22 mouse cellular contexts compared by ENCODE assay signal in genomic region chr6:116863130-116863529, GRCm38 (mm10).
DNase-seq lines count a peak whose midpoint lies in the region; ATAC-seq and TF ChIP-seq lines count a peak whose summit lies in the region.
"Had no signal": no experiment of that assay in that cellular context is flagged by ENCODE, and none has a peak within 500 bp of the region (broad histone marks: within the 10 kb centered on the region; RNA-seq: fewer than 3 reads in every experiment).

No protein-coding gene starts in this region.

- no peak for ATAC-seq in embryonic facial prominence, embryonic 11.5 days (replicated peaks; ENCODE audit: insufficient number of reproducible peaks, low FRiP score, low TSS enrichment, low read depth)
- ATAC-seq in midbrain, embryonic 14.5 days (ENCODE audit: low FRiP score, low TSS enrichment): no peak
- no peak for ATAC-seq in midbrain, embryonic 15.5 days (replicated peaks)
- ATAC-seq in stomach, postnatal 0 days (ENCODE audit: low FRiP score, low TSS enrichment): no peak
- ATAC-seq: activated CD4-positive, CD25-positive, alpha-beta regulatory T cell, adult 4 months had no signal

- H3K36me3 ChIP-seq in embryonic facial prominence, embryonic 11.5 days (replicated peaks; ENCODE audit: control insufficient read depth, insufficient read depth, low read depth, low read length): no peaks in the 10 kb centered on the region
- H3K36me3 ChIP-seq in embryonic facial prominence, embryonic 10.5 days (replicated peaks): no peaks in the 10 kb centered on the region
- no peaks in the 10 kb centered on the region for H3K36me3 ChIP-seq in kidney, adult 2 months (ENCODE audit: control insufficient read depth, insufficient read depth, low read length)
- H3K36me3 ChIP-seq in midbrain, embryonic 14.5 days (ENCODE audit: control insufficient read depth, insufficient read depth, low read length): no peaks in the 10 kb centered on the region
- no peaks in the 10 kb centered on the region for H3K36me3 ChIP-seq in midbrain, embryonic 15.5 days (replicated peaks)
- no peaks in the 10 kb centered on the region for H3K36me3 ChIP-seq in stomach, postnatal 0 days (ENCODE audit: control insufficient read depth, insufficient read depth, low read length)
- H3K36me3 ChIP-seq: heart, embryonic 10.5 days; hindbrain, embryonic 15.5 days; limb, embryonic 12.5 days; liver, embryonic 13.5 days; neural tube, embryonic 15.5 days had no signal

- H3K4me1 ChIP-seq in embryonic facial prominence, embryonic 11.5 days (ENCODE audit: control insufficient read depth, insufficient read depth, low read length): no peaks in the 10 kb centered on the region
- no peaks in the 10 kb centered on the region for H3K4me1 ChIP-seq in embryonic facial prominence, embryonic 10.5 days
- no peaks in the 10 kb centered on the region for H3K4me1 ChIP-seq in kidney, adult 2 months (ENCODE audit: control insufficient read depth, insufficient read depth, low read length)
- no peaks in the 10 kb centered on the region for H3K4me1 ChIP-seq in midbrain, embryonic 14.5 days (ENCODE audit: control insufficient read depth, insufficient read depth, low read length)
- no peaks in the 10 kb centered on the region for H3K4me1 ChIP-seq in midbrain, embryonic 15.5 days
- H3K4me1 ChIP-seq in stomach, postnatal 0 days (replicated peaks; ENCODE audit: control insufficient read depth, insufficient read depth): no peaks in the 10 kb centered on the region
- H3K4me1 ChIP-seq: heart, embryonic 10.5 days; hindbrain, embryonic 15.5 days; limb, embryonic 12.5 days; liver, embryonic 13.5 days; megakaryocyte, embryonic 14.5 days; neural tube, embryonic 15.5 days had no signal

- 0 out of 2 replicates have a peak, but pooled peaks have one; percentile 2 for TF ChIP-seq CTCF in kidney, adult 2 months (conservative IDR thresholded peaks at IDR 0.05; ENCODE audit: insufficient read depth, insufficient read length, low read depth, low read length)
- TF ChIP-seq CTCF in stomach, postnatal 0 days (IDR thresholded peaks at IDR 0.05; ENCODE audit: low read depth): peak; percentile 45

- no peak overlapping the region for H3K4me3 ChIP-seq in embryonic facial prominence, embryonic 11.5 days (ENCODE audit: low read depth, low read length)
- no peak overlapping the region for H3K4me3 ChIP-seq in embryonic facial prominence, embryonic 10.5 days
- no peak overlapping the region for H3K4me3 ChIP-seq in kidney, adult 2 months (ENCODE audit: insufficient read depth, low read depth, low read length)
- H3K4me3 ChIP-seq in midbrain, embryonic 14.5 days (replicated peaks; ENCODE audit: low read depth, low read length): no peak overlapping the region
- H3K4me3 ChIP-seq in midbrain, embryonic 15.5 days: no peak overlapping the region
- H3K4me3 ChIP-seq in stomach, postnatal 0 days (ENCODE audit: low read depth, low read length): no peak overlapping the region
- H3K4me3 ChIP-seq: heart, embryonic 10.5 days; hindbrain, embryonic 15.5 days; limb, embryonic 12.5 days; liver, embryonic 13.5 days; megakaryocyte, embryonic 14.5 days; myocyte; neural tube, embryonic 15.5 days had no signal

- DNase-seq in embryonic facial prominence, embryonic 11.5 days (ENCODE audit: low spot score): peak; percentile 9
- no peak for DNase-seq in embryonic facial prominence, embryonic 10.5 days (ENCODE audit: low spot score)
- DNase-seq in kidney, adult 2 months: no peak
- no peak for DNase-seq in kidney, postnatal 36 days
- peak; percentile 14 for DNase-seq in midbrain, embryonic 14.5 days
- no peak for DNase-seq in stomach, postnatal 0 days (ENCODE audit: low spot score)
- DNase-seq: adrenal gland, postnatal 14 days; B cell, adult 2 months; cerebellum, adult 2 months; gastrocnemius, postnatal 36 days; heart, postnatal 14 days; kidney, adult 8-10 months; liver, embryonic 13.5 days; thymus, adult 2 months had no signal

- no peak overlapping the region for H3K27ac ChIP-seq in embryonic facial prominence, embryonic 11.5 days (replicated peaks; ENCODE audit: low read depth, low read length)
- H3K27ac ChIP-seq in embryonic facial prominence, embryonic 10.5 days (replicated peaks): no peak overlapping the region
- H3K27ac ChIP-seq in kidney, adult 2 months (ENCODE audit: insufficient read depth, low read depth, low read length): no peak overlapping the region
- H3K27ac ChIP-seq in midbrain, embryonic 14.5 days (replicated peaks; ENCODE audit: low read depth, low read length): no peak overlapping the region
- no peak overlapping the region for H3K27ac ChIP-seq in midbrain, embryonic 15.5 days
- H3K27ac ChIP-seq in stomach, postnatal 0 days (replicated peaks): no peak overlapping the region
- H3K27ac ChIP-seq: heart, embryonic 10.5 days; hindbrain, embryonic 15.5 days; limb, embryonic 12.5 days; liver, embryonic 13.5 days; neural tube, embryonic 15.5 days had no signal

- no peak overlapping the region for H3K9ac ChIP-seq in embryonic facial prominence, embryonic 11.5 days (replicated peaks; ENCODE audit: low read length)
- no peak overlapping the region for H3K9ac ChIP-seq in midbrain, embryonic 14.5 days (replicated peaks; ENCODE audit: low read length)
- H3K9ac ChIP-seq in midbrain, embryonic 15.5 days: no peak overlapping the region
- no peak overlapping the region for H3K9ac ChIP-seq in stomach, postnatal 0 days (ENCODE audit: low read length)
- H3K9ac ChIP-seq: hindbrain, embryonic 15.5 days; limb, embryonic 12.5 days; liver, embryonic 13.5 days; neural tube, embryonic 15.5 days had no signal

- no peak overlapping the region for H3K4me2 ChIP-seq in embryonic facial prominence, embryonic 11.5 days (ENCODE audit: low read depth, low read length)
- no peak overlapping the region for H3K4me2 ChIP-seq in midbrain, embryonic 14.5 days (ENCODE audit: low read length)
- no peak overlapping the region for H3K4me2 ChIP-seq in midbrain, embryonic 15.5 days
- H3K4me2 ChIP-seq in stomach, postnatal 0 days (replicated peaks; ENCODE audit: low read depth): no peak overlapping the region
- H3K4me2 ChIP-seq: hindbrain, embryonic 15.5 days; limb, embryonic 12.5 days; liver, embryonic 13.5 days; neural tube, embryonic 15.5 days had no signal

- H3K9me3 ChIP-seq in embryonic facial prominence, embryonic 11.5 days (replicated peaks; ENCODE audit: control insufficient read depth, low read length): no peaks in the 10 kb centered on the region
- H3K9me3 ChIP-seq in embryonic facial prominence, embryonic 10.5 days: no peaks in the 10 kb centered on the region
- H3K9me3 ChIP-seq in midbrain, embryonic 14.5 days (ENCODE audit: control insufficient read depth, low read length): no peaks in the 10 kb centered on the region
- no peaks in the 10 kb centered on the region for H3K9me3 ChIP-seq in midbrain, embryonic 15.5 days
- no peaks in the 10 kb centered on the region for H3K9me3 ChIP-seq in stomach, postnatal 0 days (ENCODE audit: control insufficient read depth, low read length)
- H3K9me3 ChIP-seq: heart, embryonic 10.5 days; hindbrain, embryonic 15.5 days; limb, embryonic 12.5 days; megakaryocyte, embryonic 14.5 days; neural tube, embryonic 15.5 days had no signal

- no peak for TF ChIP-seq EP300 in stomach, postnatal 0 days (optimal IDR thresholded peaks at IDR 0.05)

- WGBS in embryonic facial prominence, embryonic 11.5 days: 50% methylated on average over 2 of the region's 2 CpGs
- WGBS in embryonic facial prominence, embryonic 10.5 days: 43% methylated on average over 2 of the region's 2 CpGs
- 15% methylated on average over 2 of the region's 2 CpGs for WGBS in kidney, adult 2 months
- 41% methylated on average over 2 of the region's 2 CpGs for WGBS in midbrain, embryonic 14.5 days
- 46% methylated on average over 2 of the region's 2 CpGs for WGBS in midbrain, embryonic 15.5 days
- 39% methylated on average over 2 of the region's 2 CpGs for WGBS in stomach, postnatal 0 days

- TF ChIP-seq POLR2A in kidney, adult 2 months (IDR thresholded peaks at IDR 0.05; ENCODE audit: low read depth, low read length): no peak

- H3K27me3 ChIP-seq in embryonic facial prominence, embryonic 11.5 days (ENCODE audit: control insufficient read depth, insufficient read depth, low read length): no peaks in the 10 kb centered on the region
- no peaks in the 10 kb centered on the region for H3K27me3 ChIP-seq in embryonic facial prominence, embryonic 10.5 days (replicated peaks; ENCODE audit: low read depth, poor library complexity, severe bottlenecking)
- H3K27me3 ChIP-seq in kidney, adult 2 months (replicated peaks; ENCODE audit: control insufficient read depth, insufficient read depth, low read length): no peaks in the 10 kb centered on the region
- no peaks in the 10 kb centered on the region for H3K27me3 ChIP-seq in midbrain, embryonic 14.5 days (ENCODE audit: control insufficient read depth, insufficient read depth, low read length)
- H3K27me3 ChIP-seq in midbrain, embryonic 15.5 days (replicated peaks): no peaks in the 10 kb centered on the region
- no peaks in the 10 kb centered on the region for H3K27me3 ChIP-seq in stomach, postnatal 0 days (ENCODE audit: control insufficient read depth, insufficient read depth, low read length)
- H3K27me3 ChIP-seq: hindbrain, embryonic 15.5 days; liver, embryonic 13.5 days; megakaryocyte, embryonic 14.5 days; neural tube, embryonic 15.5 days had no signal

Comparison
In these comparisons a context has a peak if more than half of its experiments do, and no peak if none do; other contexts are left out.
1. DNase-seq: peak in embryonic facial prominence, embryonic 11.5 days (single experiment) and midbrain, embryonic 14.5 days (single experiment); none in embryonic facial prominence, embryonic 10.5 days (single experiment), kidney, adult 2 months (single experiment), kidney, postnatal 36 days (0 of 2) and stomach, postnatal 0 days (single experiment).